Mouse (Mus musculus) natural killer cell, adult 2 months (primary cell): ENCODE data around the gene Pdzd2.
"Not testable (repeated sequence)": the region's sequence is repeated elsewhere in the genome, so short reads cannot be mapped to it uniquely, and the experiment has no call there.

Experiments
- DNase-seq, 2 experiments: peaks; one replicate each; pipeline ENCODE4 v3.0.0; 2022; ENCODE audit warnings: low spot score in 2 of 2

The Pdzd2 gene

DNA sequence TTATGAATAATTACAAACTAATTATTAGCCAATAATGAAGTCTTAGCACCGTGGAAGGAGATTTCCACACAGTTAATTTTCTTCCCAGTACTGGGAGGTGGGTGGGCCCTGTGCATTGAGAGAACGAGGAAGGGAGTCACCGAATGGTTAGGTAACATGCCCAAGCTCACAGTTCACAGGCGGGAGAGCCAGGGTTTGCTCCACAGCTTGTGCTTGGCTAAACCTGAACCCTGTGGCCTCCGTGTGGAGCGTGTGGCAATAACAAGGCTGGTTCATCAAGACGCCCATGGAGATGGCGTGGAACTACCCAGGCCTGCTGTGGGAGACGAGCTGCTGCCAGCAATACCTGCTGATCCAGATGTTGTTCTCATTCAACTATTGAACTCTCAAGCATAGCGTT is 361.9 kb downstream of the Pdzd2 start:
- no peak for DNase-seq

GRCm38 (mm10) chr15:12376491-12377069 is 363.1 kb downstream of the Pdzd2 start:
- DNase-seq: no peak

- peak; percentile 79 to 84 for DNase-seq
These were observed 363.9 kb downstream of the Pdzd2 start for GRCm38 (mm10) chr15:12375641-12376311.

- DNase-seq: no peak
These were observed 364.8 kb downstream of the Pdzd2 start for GRCm38 (mm10) chr15:12374916-12375315.

GRCm38 (mm10) chr15:12373918-12374317 is 365.8 kb downstream of the Pdzd2 start:
- no peak for DNase-seq

DNA sequence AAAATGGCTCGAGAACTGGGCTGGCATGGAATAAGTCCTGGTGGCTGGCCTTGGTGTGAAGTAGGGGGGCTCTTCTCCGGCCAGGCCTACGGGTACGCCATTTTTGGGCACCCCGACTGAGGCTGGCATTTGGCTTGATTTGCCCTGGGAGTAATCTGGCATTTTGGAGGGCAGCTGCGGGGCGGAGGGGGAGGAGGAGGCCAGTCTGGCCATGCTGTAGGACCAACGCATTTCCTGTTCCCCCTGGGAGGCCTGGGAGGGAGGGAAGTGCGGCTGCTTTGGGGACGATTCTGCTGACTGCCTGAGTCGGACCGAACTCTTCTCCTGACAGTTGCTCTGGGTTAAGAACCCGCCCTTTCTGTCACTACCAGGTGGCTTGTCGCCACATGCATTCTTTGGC is 366.2 kb downstream of the Pdzd2 start:
- DNase-seq: no peak

DNA sequence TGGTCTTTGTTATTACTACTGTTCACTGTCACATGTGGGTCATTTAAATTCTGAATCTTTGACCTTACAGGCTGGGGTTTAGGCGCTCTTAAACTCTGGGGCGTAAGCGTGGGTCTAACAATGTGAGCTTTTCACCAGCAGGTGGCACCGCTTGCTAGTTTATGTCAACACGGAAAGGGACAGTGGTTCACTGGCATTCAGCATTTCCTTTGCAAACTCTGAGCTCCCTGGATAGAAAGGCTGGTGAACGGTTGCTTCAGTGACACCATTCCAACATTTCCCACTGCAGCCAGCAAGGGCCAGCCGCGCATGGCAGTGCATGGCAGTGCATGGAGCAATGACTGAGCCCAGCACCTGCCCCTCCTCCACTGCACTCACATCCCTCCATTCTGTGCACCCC is 368.5 kb downstream of the Pdzd2 start:
- peak; percentile 51 to 67 for DNase-seq

- no peak for DNase-seq
These were observed 369.6 kb downstream of the Pdzd2 start for GRCm38 (mm10) chr15:12370096-12370495.

DNA sequence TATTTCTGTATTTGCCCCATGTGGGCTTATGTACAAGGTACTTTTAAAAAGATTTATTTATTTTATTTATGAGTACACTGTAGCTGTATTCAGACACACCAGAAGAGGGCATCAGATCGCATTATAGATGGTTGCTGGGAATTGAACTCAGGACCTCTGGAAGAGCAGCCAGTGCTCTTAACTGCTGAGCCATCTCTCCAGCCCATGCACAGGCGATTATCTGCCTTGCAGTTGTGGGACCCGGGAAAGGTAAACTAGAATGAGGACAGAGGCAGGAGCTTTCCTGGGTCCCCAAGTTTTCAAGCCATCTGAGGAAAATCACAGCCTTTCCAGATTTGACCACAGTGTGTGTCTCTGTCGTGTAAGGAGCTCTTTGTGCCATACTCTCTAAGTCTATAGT is 370.9 kb downstream of the Pdzd2 start:
- DNase-seq: no peak

- DNase-seq: no peak
These were observed 371.4 kb downstream of the Pdzd2 start for GRCm38 (mm10) chr15:12368357-12368756.

- no peak for DNase-seq
These were observed 372.2 kb downstream of the Pdzd2 start for GRCm38 (mm10) chr15:12367306-12368080.

DNA sequence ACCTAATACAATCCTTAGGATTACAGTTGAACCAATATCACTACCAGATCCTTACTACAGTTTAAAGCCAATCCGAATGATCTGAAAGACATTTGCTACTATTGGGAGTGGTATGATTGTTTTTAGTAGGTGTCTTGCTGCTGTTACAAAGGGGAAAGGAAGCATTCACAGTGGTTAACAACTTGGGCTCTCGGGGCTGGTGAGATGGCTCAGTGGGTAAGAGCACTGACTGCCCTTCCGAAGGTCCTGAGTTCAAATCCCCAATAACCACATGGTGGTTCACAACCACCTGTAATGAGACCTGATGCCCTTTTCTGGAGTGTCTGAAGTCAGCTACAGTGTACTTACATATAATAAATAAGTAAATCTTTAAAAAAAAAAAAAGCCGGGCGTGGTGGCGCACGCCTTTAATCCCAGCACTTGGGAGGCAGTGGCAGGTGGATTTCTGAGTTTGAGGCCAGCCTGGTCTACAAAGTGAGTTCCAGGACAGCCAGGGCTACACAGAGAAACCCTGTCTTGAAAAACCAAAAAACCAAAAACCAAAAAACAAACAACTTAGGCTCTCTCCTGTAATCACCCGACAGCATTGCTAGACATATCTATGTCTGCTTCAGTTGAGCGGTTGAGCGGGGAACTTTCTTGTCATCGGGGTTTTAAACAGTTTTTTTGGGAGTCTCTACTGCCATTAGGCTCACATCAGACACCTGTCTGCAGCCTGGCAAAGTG is 373.0 kb downstream of the Pdzd2 start:
- DNase-seq: not testable (repeated sequence)

DNA sequence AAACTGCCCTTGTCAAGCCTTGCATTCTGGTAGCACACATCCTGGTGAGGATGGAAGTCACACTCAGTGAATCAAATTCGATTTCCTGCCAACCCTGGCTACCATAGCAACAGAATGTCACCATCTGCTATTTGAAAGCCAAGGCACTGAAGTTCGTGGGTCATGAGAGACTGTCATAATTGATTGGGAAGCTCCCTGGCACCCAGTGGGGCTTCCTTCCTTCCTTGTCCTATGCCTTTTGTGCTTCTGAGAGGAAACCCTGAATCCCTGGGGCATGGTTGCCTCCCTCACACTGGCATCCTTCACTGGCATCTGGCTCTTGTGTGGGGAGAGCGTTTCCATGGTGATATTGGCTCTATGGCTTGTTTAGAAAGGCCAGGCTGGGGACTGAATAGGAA is 373.7 kb downstream of the Pdzd2 start:
- DNase-seq: no peak

DNA sequence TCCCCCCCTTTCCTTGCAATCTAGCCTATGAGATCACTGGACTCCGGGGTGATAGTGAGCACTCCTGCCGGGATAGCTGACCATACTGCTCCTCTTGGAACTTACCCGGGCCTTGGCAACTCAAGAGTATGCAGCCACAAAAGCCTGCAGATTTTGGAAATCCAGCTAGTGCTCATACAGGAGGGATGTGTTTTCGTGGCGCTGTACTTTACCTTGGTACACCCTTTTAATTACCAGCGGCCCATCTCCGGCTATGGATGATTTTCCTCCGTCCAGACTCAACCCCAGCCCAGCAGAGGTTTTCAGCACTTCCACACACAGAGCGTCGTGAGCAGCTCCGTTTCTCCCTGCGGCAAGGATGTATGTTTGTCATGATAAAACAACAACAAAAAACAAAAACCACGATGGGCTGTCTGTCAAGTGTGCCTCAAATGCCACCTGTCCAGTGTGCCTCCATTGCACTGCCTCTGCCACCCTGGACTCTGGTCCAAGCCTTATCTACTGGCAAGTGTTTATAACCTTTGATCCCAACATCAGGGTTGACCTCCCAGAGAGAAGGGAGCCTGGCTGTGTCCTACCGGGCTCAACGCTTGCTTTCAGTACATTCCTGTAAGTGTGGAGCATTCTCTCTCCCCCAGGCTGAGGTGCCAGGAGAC is 374.2 kb downstream of the Pdzd2 start:
- DNase-seq: no peak

DNA sequence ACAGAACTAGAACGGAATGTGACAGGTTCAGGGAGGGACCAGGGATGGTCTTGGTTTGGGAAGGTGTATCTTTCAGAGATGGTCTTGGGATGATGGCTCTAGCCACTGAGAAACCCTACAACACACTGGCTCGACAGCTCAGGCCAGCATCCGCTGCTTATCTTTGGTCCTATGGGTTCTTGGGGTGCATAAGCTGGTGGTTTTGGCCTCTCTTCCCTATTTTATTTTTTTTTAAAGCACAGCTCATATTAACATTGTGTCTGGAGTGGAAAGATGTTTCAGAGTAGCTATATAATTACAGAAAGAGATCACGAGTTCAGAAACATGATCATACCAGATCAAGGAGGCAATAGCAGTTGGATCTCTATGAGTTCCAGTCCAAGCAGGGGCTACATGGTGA is 375.6 kb downstream of the Pdzd2 start:
- DNase-seq: no peak

DNA sequence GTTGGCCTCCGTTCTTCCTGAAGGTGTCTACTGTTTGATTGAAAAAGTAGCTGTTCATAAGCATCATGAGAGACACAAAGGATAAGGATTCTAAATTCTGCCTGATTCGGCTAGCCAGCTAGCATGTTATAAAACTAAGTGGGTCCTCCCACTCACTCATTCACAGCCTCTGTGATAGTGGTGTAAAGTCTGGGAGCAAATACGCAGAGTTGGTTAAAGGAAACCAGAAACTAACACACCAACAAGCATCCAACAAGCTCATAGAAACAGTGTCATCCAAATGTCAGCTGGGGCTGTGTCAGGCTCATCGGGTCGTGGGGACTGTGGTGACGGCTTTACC is 377.1 kb downstream of the Pdzd2 start:
- DNase-seq: no peak

GRCm38 (mm10) chr15:12362001-12362700 is 377.6 kb downstream of the Pdzd2 start:
- no peak for DNase-seq

- no peak for DNase-seq
These were observed 379.1 kb downstream of the Pdzd2 start for GRCm38 (mm10) chr15:12360519-12361212.

- DNase-seq: no peak
These were observed 381.3 kb downstream of the Pdzd2 start for GRCm38 (mm10) chr15:12358384-12358783.

DNA sequence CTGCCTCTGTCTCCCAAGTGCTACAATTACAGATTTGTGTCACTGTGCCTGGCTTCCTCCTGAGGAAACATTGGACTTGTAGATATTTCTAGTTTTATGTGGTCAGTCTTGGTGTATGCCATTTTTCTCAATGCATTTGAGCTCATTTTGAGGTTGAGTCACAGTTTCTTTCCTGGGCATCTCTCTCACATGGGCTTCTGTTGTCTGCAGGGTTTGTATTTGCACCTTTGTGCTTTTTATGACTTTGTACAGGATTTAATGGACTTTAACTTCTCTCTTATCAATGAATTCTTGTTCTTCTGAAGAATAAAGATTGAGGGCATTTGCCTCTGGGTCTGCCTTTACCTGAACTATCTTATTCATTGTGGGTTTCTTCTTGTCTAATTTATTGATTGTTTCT is 382.3 kb downstream of the Pdzd2 start:
- DNase-seq: no peak

- DNase-seq: no peak
These were observed 383.8 kb downstream of the Pdzd2 start for GRCm38 (mm10) chr15:12355907-12356306.
